Mouse (Mus musculus) cortical plate, adult 2 months (tissue): ENCODE results near the gene Peli1. TPM values are rescaled to one million over a fixed set of nuclear protein-coding genes. Genes with fewer than 3 reads are reported as not detected.

Experiments used
- H3K27ac ChIP-seq: fragments of 200-500 bp; 2 replicates; pipeline ENCODE4 v1.5.1; 2012; ENCODE audit warnings: low read length, control low read depth, inconsistent platforms; ENCODE audit not compliant: insufficient read depth
- H3K4me1 ChIP-seq: fragments of 200-500 bp; 2 replicates; pipeline ENCODE4 v1.6.1; 2011; ENCODE audit warnings: low read length; ENCODE audit not compliant: control insufficient read depth, insufficient read depth
- H3K4me3 ChIP-seq: fragments of 200-500 bp; 2 replicates; pipeline ENCODE4 v1.5.1; 2011; ENCODE audit warnings: mild to moderate bottlenecking, low read length, control low read depth; ENCODE audit not compliant: insufficient read depth
- CTCF ChIP-seq: fragments of 200-500 bp; IDR thresholded peaks from 2 replicates; pipeline ENCODE4 v1.5.1; 2011; ENCODE audit warnings: mild to moderate bottlenecking, control low read depth, low read length; ENCODE audit not compliant: insufficient read depth; ENCODE audit errors: extremely low read depth
- POLR2A ChIP-seq: fragments of 200-500 bp; IDR thresholded peaks from 2 replicates; pipeline ENCODE4 v1.6.1; 2011; ENCODE audit warnings: mild to moderate bottlenecking, low read length, control low read depth; ENCODE audit not compliant: insufficient read depth; ENCODE audit errors: extremely low read depth
- polyA plus RNA-seq: library from polyadenylated mRNA; depleted of rRNA; stranded (reverse); fragments of >200 nt; gene quantifications from 2 replicates; pipeline ENCODE4 v1.2.3, GENCODE M21; 2012

Gene Peli1
- polyA plus RNA-seq, 1 experiment = 27.6 TPM

DNA sequence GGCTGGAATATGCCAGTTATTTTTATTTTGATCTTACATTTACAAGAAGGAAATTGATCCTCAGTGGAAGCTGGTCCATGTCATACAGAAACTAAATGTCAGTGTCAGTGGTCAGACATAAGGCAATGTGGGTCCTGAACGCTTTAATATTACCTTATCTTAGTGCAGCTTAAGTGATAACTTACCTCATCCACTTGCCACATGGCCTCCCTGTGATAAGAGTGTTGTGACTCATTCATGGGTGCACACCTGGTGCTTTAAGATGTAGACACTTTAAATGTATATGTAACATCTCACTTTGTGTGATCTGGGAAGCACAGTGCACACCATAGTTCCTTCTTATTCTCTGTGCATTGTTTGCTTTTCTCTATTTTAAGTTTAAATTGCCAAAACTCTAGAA, 14.3 kb downstream of the Peli1 start:
- TF ChIP-seq CTCF (no peak), POLR2A (no peak)
- Histone ChIP-seq H3K27ac (no peak overlapping the region), H3K4me3 (no peak overlapping the region), H3K4me1 (peaks cover 2% of the 10 kb centered on the region)

DNA sequence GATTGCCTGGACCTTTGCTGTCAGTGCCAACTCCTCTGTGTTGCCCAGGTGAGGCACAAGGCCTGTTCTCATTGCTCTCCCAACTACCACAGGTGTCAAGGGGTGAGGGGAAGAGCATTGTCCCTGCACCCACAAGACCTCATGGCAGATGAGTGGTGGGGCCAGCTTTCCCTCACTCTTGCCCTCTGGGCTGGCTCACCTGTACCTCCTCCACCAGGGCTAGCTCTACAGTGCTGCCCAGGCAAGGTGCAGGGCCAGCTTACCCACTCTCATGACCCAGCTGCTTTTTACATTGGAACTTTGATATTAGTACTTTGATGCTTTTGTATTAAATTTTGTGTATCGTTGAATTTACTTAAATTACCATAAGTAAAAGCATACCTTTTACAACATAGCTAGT, 16.0 kb downstream of the Peli1 start:
- Histone ChIP-seq H3K4me1 (no peaks in the 10 kb centered on the region; the same call in 1 of the 2 replicates), H3K4me3 (no peak overlapping the region), H3K27ac (no peak overlapping the region)
- no peak for TF ChIP-seq POLR2A
- no peak for TF ChIP-seq CTCF

DNA sequence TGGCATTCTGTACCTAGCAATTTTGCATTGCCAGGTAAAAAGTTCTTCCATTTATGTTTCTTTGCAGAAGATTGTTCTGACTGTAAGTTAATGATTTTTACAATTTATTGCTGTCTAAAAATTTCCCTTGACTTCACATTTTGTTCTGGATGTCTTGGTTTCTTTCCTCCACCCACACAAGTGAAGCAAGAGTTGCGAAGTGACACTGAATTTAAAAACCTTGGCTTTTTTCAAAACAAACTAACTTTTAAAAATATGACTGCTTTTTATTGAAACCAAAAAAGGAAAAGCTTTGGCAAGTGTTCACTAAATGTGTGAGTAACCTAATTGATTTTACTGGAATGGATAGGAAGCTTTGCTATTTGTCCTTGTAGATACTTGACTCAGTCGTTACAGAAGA, 18.2 kb downstream of the Peli1 start:
- no peak for TF ChIP-seq CTCF
- no peak for TF ChIP-seq POLR2A
- Histone ChIP-seq H3K4me3 (no peak overlapping the region), H3K4me1 (no peaks in the 10 kb centered on the region), H3K27ac (no peak overlapping the region)

DNA sequence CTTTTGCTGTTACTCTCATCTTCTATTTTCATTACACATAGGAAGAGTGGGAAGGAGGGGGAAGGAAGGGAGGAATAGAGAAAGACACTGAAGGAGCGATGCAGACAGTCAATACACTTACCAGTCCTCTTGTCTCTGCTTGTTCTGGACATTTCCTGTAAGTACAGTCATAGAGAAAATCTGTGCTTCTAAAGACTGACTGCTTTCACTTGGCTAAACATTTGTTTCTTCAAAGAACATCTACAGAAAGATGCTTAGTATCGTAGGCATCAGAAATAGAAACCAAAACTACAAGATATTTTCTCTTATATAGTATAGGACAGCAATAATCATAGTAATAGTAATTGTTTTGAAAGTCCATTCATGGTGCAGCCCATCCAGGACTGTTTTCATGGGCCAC, 23.4 kb downstream of the Peli1 start:
- no peak overlapping the region for H3K4me3 ChIP-seq
- peaks cover 2% of the 10 kb centered on the region; the same call in 1 of the 2 replicates for H3K4me1 ChIP-seq
- no peak overlapping the region for H3K27ac ChIP-seq
- no peak for TF ChIP-seq POLR2A
- no peak for TF ChIP-seq CTCF

DNA sequence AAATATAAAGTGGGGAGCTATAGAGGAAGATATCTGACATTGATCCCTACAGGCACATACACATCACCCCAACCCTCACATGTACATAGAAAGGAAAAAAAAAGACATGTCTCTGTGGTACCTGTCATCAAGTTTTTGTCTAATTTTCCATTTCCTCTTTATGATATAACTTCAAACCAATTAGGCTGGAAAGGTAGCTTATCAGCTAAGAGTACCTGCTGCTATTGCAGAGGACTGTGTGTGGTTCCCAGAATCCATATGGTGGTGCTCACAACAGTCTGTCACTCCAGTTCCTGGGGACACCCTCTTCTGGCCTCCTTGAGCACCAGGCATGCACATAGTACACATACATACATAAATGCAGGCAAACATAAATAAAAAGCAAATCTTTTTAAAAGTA, 24.7 kb downstream of the Peli1 start:
- Histone ChIP-seq H3K4me3 (no peak overlapping the region), H3K4me1 (peaks cover 4% of the 10 kb centered on the region; the same call in 1 of the 2 replicates), H3K27ac (no peak overlapping the region)
- TF ChIP-seq POLR2A (no peak), CTCF (no peak)

DNA sequence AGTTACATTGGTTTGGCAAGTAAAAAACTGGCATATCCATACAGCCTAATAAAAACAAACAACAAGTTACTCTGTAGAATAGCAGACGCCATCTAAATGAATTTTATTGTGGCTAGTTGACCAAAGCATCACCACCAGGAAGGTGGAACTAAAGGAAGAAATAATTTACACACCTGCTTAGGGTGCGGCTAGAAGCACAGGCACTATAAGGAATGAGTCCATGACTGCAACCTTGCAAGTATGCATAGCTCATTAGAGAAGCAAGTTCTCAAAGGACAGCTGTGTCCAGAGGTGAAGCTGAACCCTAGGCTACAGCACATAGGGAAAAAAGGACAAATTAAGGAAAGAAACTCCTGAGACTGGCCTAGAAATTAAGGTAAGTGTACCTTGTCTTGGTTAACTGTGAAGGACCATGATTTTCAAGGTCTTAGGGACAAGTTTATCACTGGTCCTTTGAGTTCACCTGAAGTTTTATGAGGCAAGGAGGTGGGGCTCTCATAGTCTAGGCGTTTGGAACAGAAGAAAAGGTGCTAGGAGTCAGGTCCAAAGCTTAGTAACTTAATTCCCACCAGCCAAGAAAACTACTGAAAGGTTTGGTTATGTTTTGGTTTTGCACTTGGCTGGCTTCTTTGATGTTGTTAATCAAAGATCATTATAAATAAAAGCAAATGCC, 25.7 kb downstream of the Peli1 start:
- Histone ChIP-seq H3K4me3 (no peak overlapping the region), H3K4me1 (peaks cover 5% of the 10 kb centered on the region; the same call in 1 of the 2 replicates), H3K27ac (no peak overlapping the region)
- TF ChIP-seq POLR2A = no peak
- no peak for TF ChIP-seq CTCF

DNA sequence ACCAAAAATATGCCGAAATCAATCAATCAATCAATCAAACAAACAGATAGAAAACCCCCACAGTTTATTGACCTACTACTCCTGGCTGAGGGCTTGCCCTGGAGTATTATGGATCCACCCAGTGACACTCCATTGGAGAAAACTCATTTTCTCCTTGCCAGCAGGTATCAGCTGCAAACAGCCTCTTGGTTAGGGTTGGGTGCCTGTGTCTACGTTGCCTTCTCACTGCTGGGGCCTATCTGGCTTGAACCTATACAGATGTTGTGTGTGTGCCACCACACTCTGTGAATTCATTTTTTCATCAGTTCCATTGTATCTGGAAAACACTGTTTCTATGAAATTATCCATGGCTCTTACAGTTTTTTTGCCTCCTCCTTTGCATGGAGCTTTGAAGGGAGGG, 30.6 kb downstream of the Peli1 start:
- no peak overlapping the region for H3K4me3 ChIP-seq
- no peak for TF ChIP-seq CTCF
- TF ChIP-seq POLR2A = no peak
- H3K4me1 ChIP-seq = peaks cover 4% of the 10 kb centered on the region; the same call in 1 of the 2 replicates
- no peak overlapping the region for H3K27ac ChIP-seq

DNA sequence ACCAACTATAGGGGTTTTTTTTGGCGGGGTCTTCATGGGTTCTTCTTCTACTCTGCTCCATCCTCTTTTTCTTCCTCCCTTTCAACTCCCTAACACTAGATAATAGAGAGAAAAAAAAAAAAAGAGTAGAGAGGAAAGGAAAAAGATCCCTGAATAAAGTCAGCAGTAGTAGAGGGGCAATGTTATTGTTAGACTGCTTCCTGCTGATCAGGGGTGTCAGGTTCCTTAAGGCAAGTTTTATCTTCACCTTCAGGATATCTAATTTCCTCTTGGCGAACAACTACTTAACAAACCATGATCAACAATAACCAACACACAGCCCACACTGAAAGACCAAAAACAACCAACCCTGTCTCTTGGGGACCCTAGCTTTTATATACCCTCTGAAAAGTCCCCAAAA, 31.3 kb downstream of the Peli1 start:
- TF ChIP-seq CTCF = no peak
- no peak for TF ChIP-seq POLR2A
- H3K4me3 ChIP-seq = no peak overlapping the region
- peaks cover 4% of the 10 kb centered on the region; the same call in 1 of the 2 replicates for H3K4me1 ChIP-seq
- no peak overlapping the region for H3K27ac ChIP-seq

DNA sequence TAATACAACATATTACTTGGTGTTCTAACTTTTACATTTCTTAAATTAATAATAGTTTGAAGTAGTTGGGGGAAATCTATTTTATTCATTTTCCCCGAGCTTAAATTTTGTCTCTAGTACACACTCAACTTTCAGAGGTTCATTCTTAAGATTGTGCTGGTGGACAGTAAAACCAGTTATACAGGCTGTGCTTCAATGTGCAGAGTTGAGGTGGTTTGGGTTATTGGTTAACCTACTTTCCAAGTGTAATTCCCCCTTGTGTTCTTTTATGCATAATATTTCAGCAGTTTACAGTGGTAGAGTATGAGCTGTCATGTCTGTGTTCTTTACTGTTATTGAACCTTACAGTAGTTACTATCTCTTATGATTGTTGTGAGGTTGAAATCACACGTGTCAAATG, 40.6 kb downstream of the Peli1 start:
- no peak overlapping the region for H3K27ac ChIP-seq
- H3K4me3 ChIP-seq = no peak overlapping the region
- H3K4me1 ChIP-seq = peaks cover 1% of the 10 kb centered on the region; the same call in 1 of the 2 replicates
- TF ChIP-seq POLR2A = no peak
- no peak for TF ChIP-seq CTCF

DNA sequence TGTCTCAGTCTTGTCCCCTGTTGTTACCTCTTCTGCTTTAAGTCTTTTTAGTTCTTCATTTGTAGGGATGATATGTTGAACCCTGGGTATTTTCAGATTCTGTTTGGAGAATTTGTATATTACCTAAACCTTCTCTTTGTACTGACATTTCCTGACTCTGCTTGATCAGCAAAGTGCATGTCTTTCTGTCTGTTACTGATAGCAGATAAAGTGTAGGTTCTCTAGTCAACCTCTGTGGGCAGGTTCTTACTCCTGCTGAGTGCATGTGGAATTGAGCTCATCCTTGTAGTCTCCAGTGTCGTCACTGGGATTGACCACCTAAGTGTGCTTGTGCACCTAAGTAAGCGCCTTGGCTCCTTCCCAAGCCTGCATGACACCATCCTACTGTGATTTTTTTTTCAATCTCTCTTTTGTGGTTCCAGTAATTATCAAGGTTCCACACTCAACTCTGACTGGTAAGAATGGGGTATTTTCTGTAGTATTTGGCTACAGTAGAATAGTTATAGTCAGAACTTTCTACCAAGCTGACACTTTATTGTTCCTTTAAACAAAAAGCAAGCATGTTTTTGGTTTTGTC, 43.9 kb downstream of the Peli1 start:
- Histone ChIP-seq H3K27ac (no peak overlapping the region), H3K4me1 (peaks cover 1% of the 10 kb centered on the region; the same call in 1 of the 2 replicates), H3K4me3 (no peak overlapping the region)
- no peak for TF ChIP-seq CTCF
- TF ChIP-seq POLR2A = no peak

DNA sequence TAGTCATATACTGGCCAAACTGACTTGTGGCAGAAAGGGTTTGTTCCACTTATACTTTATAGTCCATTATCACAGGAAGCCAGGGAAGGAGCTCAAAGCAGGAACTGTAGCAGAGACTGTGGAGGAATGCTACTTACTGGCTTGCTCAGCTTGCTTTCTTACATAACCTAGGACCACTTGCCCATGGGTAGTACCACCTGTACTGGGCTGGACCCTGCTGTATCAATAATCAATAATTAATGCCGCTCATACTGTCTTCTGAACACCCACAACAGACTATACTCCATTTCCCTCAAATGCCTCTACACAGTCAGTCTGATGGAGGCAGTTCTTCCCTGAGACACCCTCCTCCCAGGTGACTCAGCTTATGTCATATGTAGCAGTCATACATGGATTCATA, 48.4 kb downstream of the Peli1 start:
- TF ChIP-seq CTCF = no peak
- no peak for TF ChIP-seq POLR2A
- Histone ChIP-seq H3K4me1 (no peaks in the 10 kb centered on the region), H3K27ac (no peak overlapping the region), H3K4me3 (no peak overlapping the region)

DNA sequence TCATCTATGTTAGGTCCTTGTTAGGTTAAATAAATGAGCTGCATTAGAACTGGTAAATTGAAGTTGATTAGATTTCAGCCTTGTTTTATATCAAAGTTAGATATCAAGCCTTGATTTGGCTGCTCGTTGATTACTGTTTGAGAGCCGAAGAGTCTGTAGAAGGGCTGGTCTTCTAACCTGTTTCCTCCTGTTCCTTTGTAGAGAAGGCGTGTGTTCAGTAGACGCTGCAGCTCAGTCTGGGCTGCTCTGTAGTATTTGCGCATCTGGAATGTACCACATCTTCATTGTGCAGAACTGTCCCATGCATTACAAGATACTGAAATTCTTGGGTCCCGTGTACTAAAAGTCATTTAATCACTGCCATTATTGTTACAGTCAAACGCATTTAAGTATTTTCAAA, 50.2 kb downstream of the Peli1 start:
- H3K4me3 ChIP-seq = no peak overlapping the region
- H3K27ac ChIP-seq = no peak overlapping the region
- H3K4me1 ChIP-seq = no peaks in the 10 kb centered on the region
- TF ChIP-seq CTCF = no peak
- no peak for TF ChIP-seq POLR2A
